Mouse (Mus musculus): ENCODE results near the gene Olfr988. TPM values are rescaled to one million over a fixed set of nuclear protein-coding genes. Genes with fewer than 3 reads are reported as not detected.

Gene Olfr988
- polyA plus RNA-seq (2014; fragmentation: Illumina TruSeq; extraction: RNeasy Lipid Tissue Mini Kit (QIAGEN cat#74804); ENCODE audit: low read depth, low replicate concordance): not detected

GRCm38 (mm10) chr2:85363127-85363526 is at the start of gene Olfr988:
TSS of gene Olfr988 (minus strand) at chr2:85363227.

GRCm38 (mm10) chr2:85409369-85409768 is 46.3 kb upstream of the Olfr988 start, which contains the start of gene Olfr992:
TSS of gene Olfr992 (minus strand) at chr2:85409469.

GRCm38 (mm10) chr2:85339215-85339614 is 23.8 kb downstream of the Olfr988 start, which contains the start of gene Olfr987:
TSS of gene Olfr987 (minus strand) at chr2:85339315.

Other genes starting within 250 kb of the Olfr988 start
- 8.1 TPM for gene Aplnr, start 227.0 kb downstream of the Olfr988 start, polyA plus RNA-seq (2014; fragmentation: Illumina TruSeq; extraction: RNeasy Lipid Tissue Mini Kit (QIAGEN cat#74804); ENCODE audit: low read depth, low replicate concordance)
- 60.4 TPM for gene Lrrc55, start 166.0 kb downstream of the Olfr988 start, polyA plus RNA-seq (2014; fragmentation: Illumina TruSeq; extraction: RNeasy Lipid Tissue Mini Kit (QIAGEN cat#74804); ENCODE audit: low read depth, low replicate concordance)
- gene Olfr987, start 23.9 kb downstream of the Olfr988 start, polyA plus RNA-seq (2014; fragmentation: Illumina TruSeq; extraction: RNeasy Lipid Tissue Mini Kit (QIAGEN cat#74804); ENCODE audit: low read depth, low replicate concordance): not detected
- not detected for gene Olfr992, start 46.2 kb upstream of the Olfr988 start, polyA plus RNA-seq (2014; fragmentation: Illumina TruSeq; extraction: RNeasy Lipid Tissue Mini Kit (QIAGEN cat#74804); ENCODE audit: low read depth, low replicate concordance)
- not detected for gene Olfr993, start 51.6 kb upstream of the Olfr988 start, polyA plus RNA-seq (2014; fragmentation: Illumina TruSeq; extraction: RNeasy Lipid Tissue Mini Kit (QIAGEN cat#74804); ENCODE audit: low read depth, low replicate concordance)
- not detected for gene Olfr994, start 73.2 kb upstream of the Olfr988 start, polyA plus RNA-seq (2014; fragmentation: Illumina TruSeq; extraction: RNeasy Lipid Tissue Mini Kit (QIAGEN cat#74804); ENCODE audit: low read depth, low replicate concordance)
- gene Olfr995, start 80.4 kb upstream of the Olfr988 start, polyA plus RNA-seq (2014; fragmentation: Illumina TruSeq; extraction: RNeasy Lipid Tissue Mini Kit (QIAGEN cat#74804); ENCODE audit: low read depth, low replicate concordance): not detected
- 0.64 TPM for gene 4833423E24Rik, start 155.8 kb upstream of the Olfr988 start, polyA plus RNA-seq (2014; fragmentation: Illumina TruSeq; extraction: RNeasy Lipid Tissue Mini Kit (QIAGEN cat#74804); ENCODE audit: low read depth, low replicate concordance)
- gene Olfr996, start 216.0 kb upstream of the Olfr988 start, polyA plus RNA-seq (2014; fragmentation: Illumina TruSeq; extraction: RNeasy Lipid Tissue Mini Kit (QIAGEN cat#74804); ENCODE audit: low read depth, low replicate concordance): not detected
- gene Olfr998, start 225.7 kb upstream of the Olfr988 start, polyA plus RNA-seq (2014; fragmentation: Illumina TruSeq; extraction: RNeasy Lipid Tissue Mini Kit (QIAGEN cat#74804); ENCODE audit: low read depth, low replicate concordance): not detected
- not detected for gene Olfr1000, start 248.7 kb upstream of the Olfr988 start, polyA plus RNA-seq (2014; fragmentation: Illumina TruSeq; extraction: RNeasy Lipid Tissue Mini Kit (QIAGEN cat#74804); ENCODE audit: low read depth, low replicate concordance)